Mouse (Mus musculus) adrenal gland, postnatal 36 days (tissue): ENCODE measurements at regions not wholly inside any gene's neighbourhood (a gene's known extent, or its start where the extent isn't known, plus 50 kb on each side); places are given as distances from the start of the nearest gene placed in this dataset.

ENCODE experiments used
- DNase-seq, 2 experiments: peaks; one replicate each; pipeline ENCODE4 v3.0.0; 2021; ENCODE audit warnings: mixed read lengths in 1 of 2

GRCm38 (mm10) chr2:30743976-30744620, 59.4 kb downstream of the 1700001O22Rik start:
- DNase-seq = peak; percentile 68 to 72

DNA sequence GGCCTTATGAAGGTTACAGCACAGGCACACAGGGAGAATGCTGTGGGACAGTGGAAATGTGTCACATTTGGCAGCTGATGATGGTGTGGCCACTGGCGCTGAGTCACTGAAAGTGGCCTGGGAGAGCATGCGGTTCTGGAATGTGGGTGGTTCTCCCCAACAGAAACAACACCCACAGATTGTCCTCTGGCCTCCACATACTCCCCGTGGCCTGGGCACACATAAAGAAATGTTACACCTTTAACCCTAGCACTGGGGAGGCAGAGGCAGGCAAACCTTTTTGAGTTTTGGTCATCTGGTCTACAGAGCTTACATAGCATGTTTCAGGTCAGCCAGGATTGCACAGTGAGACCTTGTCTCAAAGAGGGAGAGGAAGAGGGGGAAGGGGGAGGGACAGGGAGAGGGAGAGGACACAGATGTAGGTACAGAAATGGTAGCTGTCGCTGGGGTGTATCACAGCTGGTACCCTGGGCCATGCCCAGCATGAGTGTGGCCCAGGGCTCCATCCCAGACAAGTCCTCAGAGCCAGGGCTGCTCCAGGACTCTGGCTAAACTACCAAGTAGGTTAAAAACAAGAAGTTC, 60.1 kb downstream of the 1700001O22Rik start:
- peak; percentile 70 to 79 for DNase-seq

- no peak for DNase-seq
Observed at GRCm38 (mm10) chr2:30741450-30741849, 62.0 kb downstream of the 1700001O22Rik start.

- DNase-seq = no peak
Observed at GRCm38 (mm10) chr2:30737759-30738158, 65.7 kb downstream of the 1700001O22Rik start.

GRCm38 (mm10) chr2:30736705-30737104, 66.8 kb downstream of the 1700001O22Rik start:
- no peak for DNase-seq

GRCm38 (mm10) chr2:30736236-30736635, 67.2 kb downstream of the 1700001O22Rik start:
- DNase-seq = no peak

DNA sequence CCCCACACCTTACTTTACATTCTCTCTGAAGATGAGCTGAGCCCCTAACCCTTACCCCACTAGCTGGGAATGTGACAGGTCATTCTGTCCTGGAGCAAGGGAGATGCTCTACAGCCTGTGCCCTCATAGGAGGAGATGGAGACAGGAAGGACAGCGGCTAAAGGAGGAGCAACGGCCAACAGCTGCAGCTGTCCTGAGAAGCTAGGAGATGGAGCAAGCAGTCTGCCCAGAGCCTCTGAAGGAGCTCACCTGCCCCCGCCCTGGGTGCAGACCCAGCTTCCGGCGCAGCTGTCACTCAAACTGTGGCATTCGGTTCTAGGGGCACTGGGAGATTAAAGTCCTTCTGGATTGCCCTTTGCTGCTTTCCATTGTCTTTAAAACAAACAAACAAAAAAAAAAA, 69.6 kb downstream of the 1700001O22Rik start:
- DNase-seq = no peak

- DNase-seq = no peak
Observed at GRCm38 (mm10) chr2:30731832-30732231, 71.6 kb downstream of the 1700001O22Rik start.

DNA sequence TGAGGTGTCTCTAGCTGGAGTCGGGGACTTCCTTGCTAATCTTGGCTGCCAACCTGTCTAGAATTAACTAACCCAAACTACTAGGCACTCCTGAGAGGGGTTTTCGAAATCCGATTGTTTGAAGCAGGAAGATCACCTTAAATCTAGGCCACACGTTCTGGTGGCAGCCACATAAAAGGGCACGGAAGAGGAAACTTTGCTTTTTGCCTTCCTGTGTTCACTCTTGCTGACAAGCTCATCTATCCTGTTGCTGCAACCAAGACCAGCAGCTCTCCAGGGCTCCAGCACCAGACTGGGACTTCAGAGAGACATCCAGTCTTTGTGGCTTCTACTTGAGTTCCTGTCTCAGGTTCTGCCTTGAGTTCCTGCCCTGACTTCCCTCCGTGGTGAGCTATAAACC, 75.5 kb downstream of the 1700001O22Rik start:
- no peak for DNase-seq

DNA sequence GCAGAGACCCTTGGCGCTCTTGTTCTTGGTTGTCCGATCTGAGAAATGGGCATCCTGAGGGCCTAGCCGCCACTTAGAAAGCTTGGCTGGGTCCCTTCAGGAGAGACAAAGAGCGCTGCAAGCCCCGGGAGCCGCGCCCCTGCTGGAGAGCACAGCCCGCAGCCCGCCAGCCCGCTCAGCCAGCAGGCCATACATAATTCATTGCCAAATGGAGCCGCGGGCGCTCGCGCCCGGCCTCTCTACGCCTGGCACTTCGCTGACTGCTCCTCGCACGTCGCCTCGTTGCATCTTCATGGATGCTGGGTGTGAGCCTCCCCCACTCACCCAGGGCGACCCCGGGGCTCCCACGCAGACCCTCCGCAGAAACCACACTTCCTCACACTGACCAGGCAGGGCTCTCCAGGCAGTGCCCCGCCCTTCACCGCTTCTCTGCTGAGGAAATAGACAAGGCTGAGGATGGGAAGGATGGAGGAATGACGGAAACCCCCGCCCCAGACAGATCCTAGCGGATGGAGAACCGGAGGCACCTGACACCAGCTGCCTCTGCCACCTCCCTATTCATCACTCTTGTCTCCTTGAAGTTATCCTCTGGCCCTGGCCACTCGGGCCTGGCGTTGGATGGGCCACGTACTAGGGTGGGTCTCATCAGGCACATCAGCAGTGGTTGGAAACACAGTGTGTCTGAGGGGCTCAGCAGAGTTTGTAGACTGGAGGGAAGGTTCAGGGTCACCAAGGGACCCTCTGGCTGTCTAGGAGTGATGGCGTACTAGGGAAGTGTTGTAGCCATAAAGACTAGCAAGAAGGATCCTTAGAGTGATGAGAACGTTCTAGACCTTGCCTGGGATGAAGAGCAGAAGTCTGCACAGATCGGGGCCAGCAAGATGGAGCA, 77.6 kb downstream of the 1700001O22Rik start:
- DNase-seq = peak; percentile 45 to 59

- DNase-seq = peak; percentile 17 to 47
Observed at GRCm38 (mm10) chr2:30725186-30725585, 78.3 kb downstream of the 1700001O22Rik start.

DNA sequence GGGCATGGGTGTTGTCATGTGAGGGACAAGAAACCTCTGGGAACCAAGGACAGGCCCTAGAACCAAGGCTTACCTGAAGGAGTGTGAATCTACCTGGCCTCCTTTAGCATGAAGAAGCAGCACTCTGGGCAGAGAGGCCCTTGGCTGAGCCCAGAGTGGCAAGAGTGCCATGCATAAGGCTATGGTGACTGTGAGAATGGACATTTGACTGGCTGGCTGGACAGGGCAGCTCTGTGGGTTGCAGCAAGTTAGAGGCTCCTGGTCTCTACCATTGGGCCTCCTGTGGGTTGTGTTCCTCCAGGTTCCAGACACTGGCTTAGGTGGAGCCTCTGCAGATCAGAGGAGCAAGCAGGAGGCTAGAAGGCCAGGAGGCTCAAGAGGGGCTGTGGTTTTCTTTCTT, 78.9 kb downstream of the 1700001O22Rik start:
- no peak for DNase-seq

DNA sequence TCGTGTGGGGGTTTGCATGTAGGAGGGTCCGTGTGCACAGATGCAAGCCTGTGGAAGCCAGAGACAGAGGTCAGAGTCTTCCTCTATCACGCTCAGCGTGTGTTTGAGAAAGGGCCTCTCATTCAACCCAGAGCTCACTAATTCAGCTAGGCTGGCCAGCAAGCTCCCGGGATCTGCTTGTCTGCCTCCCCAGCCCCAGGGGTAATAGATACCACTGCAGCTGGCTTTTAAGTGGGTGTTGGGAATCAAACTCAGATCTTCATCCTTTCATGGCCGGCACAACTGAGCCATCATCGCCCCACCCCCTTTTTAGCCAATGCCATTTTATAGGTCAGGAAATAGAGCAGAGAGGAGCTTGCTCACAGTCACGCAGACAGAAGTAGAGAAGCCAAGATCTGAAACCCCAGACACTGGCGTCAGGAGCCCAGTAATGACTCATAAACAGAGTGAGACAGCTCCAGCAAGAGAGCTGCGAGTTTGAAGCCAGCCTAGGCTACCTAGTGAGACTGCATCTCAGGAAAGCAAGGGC, 80.3 kb downstream of the 1700001O22Rik start:
- DNase-seq = peak; percentile 66 to 70

- no peak for DNase-seq
Observed at GRCm38 (mm10) chr2:30722263-30723050, 81.0 kb downstream of the 1700001O22Rik start.

DNA sequence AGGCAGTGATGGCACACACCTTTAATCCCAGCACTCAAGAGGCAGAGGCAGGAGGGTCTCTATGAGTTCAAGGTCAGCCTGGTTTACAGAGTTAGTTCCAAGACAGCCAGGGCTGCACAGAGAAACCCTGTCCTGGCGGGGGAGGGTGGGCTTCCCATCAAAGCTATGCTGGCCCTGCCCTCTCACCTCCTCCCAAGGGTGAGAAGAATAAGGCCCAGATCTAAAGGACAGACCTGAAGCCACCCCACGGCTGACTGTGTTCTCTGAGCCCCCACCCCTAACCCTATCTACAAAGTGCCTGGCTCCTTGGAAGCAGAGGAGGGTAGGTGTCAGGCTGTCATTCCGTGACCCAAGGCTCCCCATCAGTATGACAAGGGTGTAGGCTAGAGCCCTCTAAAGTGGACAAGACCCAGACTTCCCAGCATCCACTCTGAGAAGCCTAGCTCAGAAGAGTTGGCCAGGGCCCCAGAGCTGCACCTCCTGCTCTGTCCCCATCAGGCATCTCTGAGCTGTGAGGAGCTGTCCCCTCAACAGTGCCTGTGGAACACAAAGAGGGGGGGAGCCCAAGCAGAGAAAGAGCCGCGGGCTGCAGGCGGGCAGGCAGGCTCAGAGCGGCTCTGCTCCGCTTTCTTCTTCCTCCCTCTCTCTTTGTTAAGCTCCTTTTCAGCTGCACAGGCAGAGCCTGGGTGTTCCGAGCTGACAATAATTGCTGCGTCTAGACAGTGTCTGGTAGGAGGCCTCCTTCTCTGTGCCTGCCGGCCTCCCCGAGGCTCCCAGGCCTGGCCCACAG, 81.8 kb downstream of the 1700001O22Rik start:
- peak in 1 of 2 experiments; percentile 40 for DNase-seq

DNA sequence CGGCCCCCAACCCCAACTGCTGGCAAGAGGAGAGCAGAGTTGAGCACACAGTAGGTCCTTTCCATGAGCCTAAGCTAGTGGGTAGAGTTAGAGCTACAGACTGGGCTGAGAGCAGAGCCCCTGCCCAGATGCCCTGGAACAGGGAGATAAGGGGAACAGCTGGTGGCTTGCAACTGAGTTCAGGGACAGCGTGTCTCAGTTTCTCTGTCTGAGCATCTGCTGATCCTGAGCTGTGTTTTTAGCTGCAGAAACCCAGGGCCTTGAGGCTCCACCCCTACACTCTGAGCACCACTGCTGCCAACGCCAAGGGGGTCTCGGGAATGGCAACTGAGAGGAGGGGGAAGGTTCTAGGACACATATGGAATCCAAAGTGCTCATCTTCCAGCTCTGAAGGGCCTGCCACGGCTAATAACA, 82.4 kb downstream of the 1700001O22Rik start:
- no peak for DNase-seq

GRCm38 (mm10) chr2:30720291-30720690, 83.2 kb downstream of the 1700001O22Rik start:
- no peak for DNase-seq

GRCm38 (mm10) chr2:30719611-30720290, 83.7 kb downstream of the 1700001O22Rik start:
- peak in 1 of 2 experiments; percentile 45 for DNase-seq

- DNase-seq = peak; percentile 93 to 96
Observed at GRCm38 (mm10) chr2:30718741-30719381, 84.6 kb downstream of the 1700001O22Rik start.

DNA sequence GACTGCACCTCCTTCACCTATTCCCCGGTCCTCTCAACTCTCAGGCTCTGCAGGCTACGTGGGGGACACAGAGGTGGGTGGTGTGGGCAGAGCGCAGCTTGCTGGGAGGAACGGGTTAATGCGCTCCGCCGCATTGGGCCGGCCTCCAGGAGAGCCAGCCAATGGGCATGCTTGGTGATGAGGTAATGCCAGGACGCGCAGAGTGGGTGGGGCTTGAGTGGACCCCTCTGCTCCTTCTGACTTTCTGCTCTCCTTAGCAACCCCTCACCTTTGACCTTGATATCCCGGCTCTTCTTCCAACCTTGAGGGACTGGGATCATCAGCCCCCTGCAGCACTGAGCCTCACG, 85.2 kb downstream of the 1700001O22Rik start:
- peak; percentile 93 for DNase-seq
